Mouse (Mus musculus) lung, adult 2 months (tissue): ENCODE measurements at regions not wholly inside any gene's neighbourhood (a gene's known extent, or its start where the extent isn't known, plus 50 kb on each side); places are given as distances from the start of the nearest gene placed in this dataset.

ENCODE experiments used
- CTCF ChIP-seq: fragments of 200-500 bp; IDR thresholded peaks from 2 replicates; pipeline ENCODE4 v1.5.1; 2011; ENCODE audit warnings: mild to moderate bottlenecking, low read length, control low read depth; ENCODE audit not compliant: insufficient read depth
- POLR2A ChIP-seq: fragments of 200-500 bp; IDR thresholded peaks from 2 replicates; pipeline ENCODE4 v1.6.1; 2011; ENCODE audit warnings: low read depth, mild to moderate bottlenecking, control low read depth, low read length, borderline replicate concordance; ENCODE audit errors: extremely low read depth

DNA sequence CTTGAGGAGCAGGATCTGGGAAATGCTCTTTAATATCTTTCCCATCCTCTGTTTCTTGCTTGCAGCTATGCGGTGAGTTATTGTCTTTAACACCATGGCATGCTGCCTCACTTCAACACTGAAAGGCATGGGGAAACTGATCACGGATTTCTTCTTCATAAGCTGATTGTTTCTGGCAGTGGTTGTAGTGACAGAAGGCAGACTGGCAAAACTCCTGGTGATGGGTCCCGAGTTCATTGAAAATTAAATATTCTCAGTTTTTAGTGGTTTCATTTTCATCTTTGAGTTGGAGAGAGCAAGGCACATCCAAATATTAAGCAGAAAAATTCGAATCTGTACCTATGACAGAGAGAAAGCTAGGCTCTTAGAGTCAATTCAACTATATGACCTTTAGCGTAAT is 617.0 kb upstream of the Kirrel3 start:
- TF ChIP-seq CTCF (no peak), POLR2A (no peak)
